Mouse (Mus musculus) forebrain, embryonic 11.5 days (tissue): ENCODE data around the gene Cyp2d22. TPM values are rescaled to one million over a fixed set of nuclear protein-coding genes. Genes with fewer than 3 reads are reported as not detected.

Experiments
- ATAC-seq: fragments of 200-750 bp; cut with Nextera tagmentation; replicated peaks from 2 replicates; pipeline ENCODE4 v1.8.0; 2017; ENCODE audit warnings: moderate TSS enrichment; ENCODE audit not compliant: low FRiP score
- DNase-seq: peaks from one replicate; pipeline ENCODE4 v3.0.0-alpha.2; 2017; ENCODE audit warnings: low spot score
- H3K27ac ChIP-seq: fragments of 300-500 bp; sonication (generic); 2 replicates; pipeline ENCODE4 v1.5.1; 2014; ENCODE audit warnings: low read depth, low read length
- H3K27me3 ChIP-seq: fragments of 300-500 bp; sonication (generic); 2 replicates; pipeline ENCODE4 v1.6.1; 2014; ENCODE audit warnings: mild to moderate bottlenecking, low read length, mixed read lengths; ENCODE audit not compliant: control insufficient read depth, insufficient read depth
- H3K36me3 ChIP-seq: fragments of 300-500 bp; sonication (generic); 2 replicates; pipeline ENCODE4 v1.6.1; 2014; ENCODE audit warnings: mild to moderate bottlenecking, low read length, moderate library complexity, mixed read lengths; ENCODE audit not compliant: control insufficient read depth, insufficient read depth
- H3K4me1 ChIP-seq: fragments of 300-500 bp; sonication (generic); replicated peaks from 2 replicates; pipeline ENCODE4 v1.6.1; 2014; ENCODE audit warnings: low read length, mixed read lengths; ENCODE audit not compliant: control insufficient read depth, insufficient read depth
- H3K4me2 ChIP-seq: fragments of 300-500 bp; sonication (generic); 2 replicates; pipeline ENCODE4 v1.6.1; 2014; ENCODE audit warnings: low read depth, mild to moderate bottlenecking, low read length, moderate library complexity, mixed read lengths; ENCODE audit not compliant: severe bottlenecking
- H3K4me3 ChIP-seq: fragments of 300-500 bp; sonication (generic); 2 replicates; pipeline ENCODE4 v1.5.1; 2014; ENCODE audit warnings: low read depth, low read length
- H3K9ac ChIP-seq: fragments of 300-500 bp; sonication (generic); 2 replicates; pipeline ENCODE4 v1.6.1; 2014; ENCODE audit warnings: low read length
- H3K9me3 ChIP-seq: fragments of 300-500 bp; sonication (generic); 2 replicates; pipeline ENCODE4 v1.6.1; 2016; ENCODE audit warnings: low read length, mixed read lengths; ENCODE audit not compliant: control insufficient read depth
- WGBS: fragments of 180-500 bp; shearing (Covaris S2); extraction: QIAGEN DNeasy Blood & Tissue Kit; methylation state at CpG from one replicate; pipeline ENCODE4 v1.1.7; 2014; 5-methylcytosine and 5-hydroxymethylcytosine counted together
- polyA plus RNA-seq: library from polyadenylated mRNA; unstranded; fragments of >200 nt; fragmentation: Nextera tagmentation; extraction: Ambion mirVana; gene quantifications from 2 replicates; pipeline ENCODE4 v1.2.1, GENCODE M21; 2014

Cyp2d22 gene
- polyA plus RNA-seq, 1 experiment from 2014 or later, result 3.6 TPM

DNA sequence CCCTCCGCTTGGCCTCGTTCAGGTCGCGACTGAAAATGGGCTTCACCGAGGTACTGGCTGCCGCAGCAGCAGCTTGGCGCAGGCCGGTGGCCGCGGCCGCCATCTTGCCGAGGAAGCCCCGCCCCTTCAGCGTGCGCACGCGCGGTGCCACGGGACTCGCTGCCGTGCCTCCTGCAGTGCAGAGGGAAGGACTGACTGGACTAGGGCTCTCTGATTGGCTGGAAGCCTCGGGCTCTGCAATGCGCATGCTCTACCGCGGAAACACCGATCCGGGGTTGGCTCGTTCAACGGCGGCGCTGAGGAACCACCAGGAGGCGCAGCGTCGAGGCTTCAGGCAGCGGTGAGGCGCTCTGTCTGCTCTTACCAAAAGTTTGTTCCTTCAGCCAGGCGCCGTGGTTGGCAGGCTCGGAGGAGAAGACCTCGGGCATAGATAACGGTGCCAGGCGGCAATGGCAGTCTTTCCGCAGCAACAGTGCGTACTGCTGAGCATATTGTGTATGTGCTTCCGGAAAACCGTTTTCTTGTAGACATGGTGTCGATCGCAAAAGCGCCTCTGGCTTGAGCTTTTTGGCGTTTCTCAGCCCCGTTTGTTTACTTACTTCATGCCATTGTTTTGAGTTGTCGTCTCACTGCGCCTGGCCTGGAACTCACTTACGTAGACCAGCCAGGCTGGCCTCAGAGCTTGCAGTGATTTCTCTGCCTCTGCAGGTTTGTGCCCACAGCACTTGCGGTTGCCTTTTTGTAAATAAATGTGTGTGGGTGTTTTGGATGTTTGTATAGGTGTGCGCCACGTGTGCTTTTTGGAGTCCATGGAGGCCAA is 25.7 kb downstream of the Cyp2d22 start, which contains the start of gene Ndufa6:
Gene Ndufa6 (minus strand): TSS at position 197 of the 820 bp plus-strand sequence.
- Histone ChIP-seq H3K27me3 (no peaks in the 10 kb centered on the region), H3K27ac (peak within 1 kb of the TSS; percentile 19; the same call in 1 of the 2 replicates), H3K4me2 (peak within 1 kb of the TSS; percentile 81), H3K9ac (peak within 1 kb of the TSS; percentile 95), H3K9me3 (no peaks in the 10 kb centered on the region), H3K4me3 (peak within 1 kb of the TSS; percentile 94), H3K4me1 (peaks cover 5% of the 10 kb centered on the region; the same call in 1 of the 2 replicates), H3K36me3 (peaks cover 4% of the 10 kb centered on the region; the same call in 1 of the 2 replicates)
- ATAC-seq (peak; percentile 99), DNase-seq (peak; percentile 99)
- 2% methylated on average over 57 of the region's 57 CpGs for WGBS

DNA sequence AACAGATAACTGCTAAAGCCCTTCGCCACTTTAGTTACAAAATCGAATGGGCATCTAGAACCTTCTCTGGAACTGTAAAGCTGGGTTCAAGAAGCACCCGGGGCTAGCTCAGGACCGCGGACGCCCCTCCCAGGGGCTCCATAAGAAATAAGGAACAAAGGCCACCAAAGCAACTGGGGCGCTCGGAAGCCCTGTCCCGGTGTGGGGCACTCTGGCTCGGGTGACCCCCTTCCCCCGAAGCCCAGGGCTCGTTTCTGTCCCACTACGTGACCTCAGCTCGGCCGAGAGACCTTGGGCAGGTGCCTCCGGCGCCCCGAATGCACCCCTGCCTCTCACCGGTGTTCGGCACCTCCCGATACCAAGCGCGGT is 26.3 kb downstream of the Cyp2d22 start:
- DNase-seq, result no peak
- peak overlapping the region; percentile 95 for H3K9ac ChIP-seq
- WGBS, result 0% methylated on average over 23 of the region's 23 CpGs

DNA sequence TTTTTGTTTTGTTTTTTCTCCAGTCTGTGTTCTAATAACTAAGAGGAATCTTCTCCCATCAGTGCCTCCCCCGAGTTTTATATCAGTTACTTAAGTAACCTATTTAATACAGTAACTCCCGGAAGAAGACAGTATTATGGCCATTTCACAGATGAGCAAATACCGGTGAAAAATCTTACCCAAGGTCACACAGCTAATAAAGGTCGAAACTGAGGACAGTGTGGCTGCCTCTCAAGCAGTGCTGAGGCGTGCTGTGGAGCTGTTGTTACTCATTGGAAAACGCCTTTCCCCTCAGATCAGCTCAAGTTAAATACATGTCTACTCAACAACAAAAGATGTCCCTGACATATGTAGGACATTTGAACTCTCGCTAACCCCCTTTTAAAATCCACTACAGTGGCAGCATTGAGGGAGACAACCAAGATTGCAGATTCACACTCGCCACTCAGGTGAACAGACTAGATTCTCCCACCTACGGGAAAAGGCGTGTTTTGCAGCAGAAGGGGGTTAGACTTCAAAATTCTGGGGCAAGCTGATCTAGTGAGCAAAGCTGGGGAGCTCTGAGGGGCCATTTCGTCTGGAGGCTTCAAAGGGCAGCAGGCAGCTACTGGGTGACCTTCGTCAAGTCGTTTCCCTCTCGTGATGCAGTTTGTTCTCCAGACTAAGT is 26.8 kb downstream of the Cyp2d22 start:
- DNase-seq (no peak), ATAC-seq (no peak)
- Histone ChIP-seq H3K4me3 (peak overlapping the region; percentile 94), H3K4me1 (peaks cover 5% of the 10 kb centered on the region; the same call in 1 of the 2 replicates), H3K4me2 (peak overlapping the region; percentile 81), H3K9ac (peak overlapping the region; percentile 95), H3K27ac (no peak overlapping the region), H3K9me3 (no peaks in the 10 kb centered on the region), H3K36me3 (peaks cover 7% of the 10 kb centered on the region; the same call in 1 of the 2 replicates), H3K27me3 (no peaks in the 10 kb centered on the region)
- WGBS, result 36% methylated on average over 14 of the region's 14 CpGs

More for the DNA sequence above, 26.3 kb downstream of the Cyp2d22 start:
- ATAC-seq, result no peak; the same call in 1 of the 2 replicates
- Histone ChIP-seq H3K36me3 (peaks cover 7% of the 10 kb centered on the region; the same call in 1 of the 2 replicates), H3K4me2 (peak overlapping the region; percentile 81), H3K27ac (0 out of 2 replicates have a peak overlapping the region, but pooled peaks have one; percentile 18), H3K27me3 (no peaks in the 10 kb centered on the region), H3K4me1 (peaks cover 5% of the 10 kb centered on the region; the same call in 1 of the 2 replicates), H3K4me3 (peak overlapping the region; percentile 94), H3K9me3 (no peaks in the 10 kb centered on the region)

DNA sequence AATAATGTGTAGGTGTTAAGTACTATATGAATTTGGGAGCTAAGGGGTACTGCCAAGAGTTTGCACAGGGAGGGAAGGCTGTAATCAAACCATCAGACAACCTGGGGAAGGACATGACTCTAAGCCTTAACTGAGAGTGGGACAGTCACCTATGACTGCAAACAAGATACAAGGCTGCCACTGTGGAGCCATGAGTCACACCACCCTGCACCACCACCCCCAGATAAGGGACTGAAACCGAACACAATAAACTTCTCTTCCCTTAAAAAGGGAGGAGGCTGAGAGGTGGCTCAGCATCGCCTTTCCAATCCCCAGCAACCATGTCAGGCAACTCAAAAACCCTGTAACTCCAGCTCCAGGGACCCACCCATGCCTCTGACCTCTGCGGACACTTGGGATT is 28.6 kb downstream of the Cyp2d22 start:
- DNase-seq, result no peak
- H3K27me3 ChIP-seq, result no peaks in the 10 kb centered on the region
- no peak overlapping the region for H3K4me2 ChIP-seq
- H3K4me1 ChIP-seq, result peaks cover 13% of the 10 kb centered on the region
- no peak overlapping the region for H3K4me3 ChIP-seq
- H3K36me3 ChIP-seq, result peaks cover 7% of the 10 kb centered on the region; the same call in 1 of the 2 replicates
- no peak for ATAC-seq
- no peak overlapping the region for H3K9ac ChIP-seq
- H3K9me3 ChIP-seq, result no peaks in the 10 kb centered on the region
- H3K27ac ChIP-seq, result no peak overlapping the region
- WGBS, result 93% methylated on average over 3 of the region's 3 CpGs

DNA sequence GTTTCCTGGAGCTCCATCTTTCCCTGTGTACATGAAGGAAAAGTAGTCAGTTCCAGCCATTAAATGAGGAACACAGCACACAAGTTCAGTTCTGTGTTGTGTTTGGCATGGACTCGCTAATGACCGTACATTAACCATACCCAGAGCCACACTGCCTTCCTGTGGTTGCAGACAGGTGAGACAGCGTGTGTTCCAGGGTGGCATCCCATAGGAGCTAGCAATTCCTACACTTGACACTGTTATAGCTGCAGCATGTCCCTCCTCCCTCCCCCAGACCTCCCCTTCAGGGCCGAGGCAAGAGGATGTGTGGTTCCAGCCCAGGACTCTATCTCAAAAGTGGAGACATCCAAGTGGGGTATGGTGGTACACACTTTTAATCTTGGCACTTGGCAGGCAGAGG is 29.7 kb downstream of the Cyp2d22 start:
- H3K4me1 ChIP-seq, result peaks cover 13% of the 10 kb centered on the region
- no peak overlapping the region for H3K9ac ChIP-seq
- no peaks in the 10 kb centered on the region for H3K27me3 ChIP-seq
- 94% methylated on average over 4 of the region's 4 CpGs for WGBS
- H3K9me3 ChIP-seq, result no peaks in the 10 kb centered on the region
- H3K4me3 ChIP-seq, result no peak overlapping the region
- no peak overlapping the region for H3K27ac ChIP-seq
- no peak for ATAC-seq
- no peak for DNase-seq
- no peak overlapping the region for H3K4me2 ChIP-seq
- H3K36me3 ChIP-seq, result peaks cover 7% of the 10 kb centered on the region; the same call in 1 of the 2 replicates

DNA sequence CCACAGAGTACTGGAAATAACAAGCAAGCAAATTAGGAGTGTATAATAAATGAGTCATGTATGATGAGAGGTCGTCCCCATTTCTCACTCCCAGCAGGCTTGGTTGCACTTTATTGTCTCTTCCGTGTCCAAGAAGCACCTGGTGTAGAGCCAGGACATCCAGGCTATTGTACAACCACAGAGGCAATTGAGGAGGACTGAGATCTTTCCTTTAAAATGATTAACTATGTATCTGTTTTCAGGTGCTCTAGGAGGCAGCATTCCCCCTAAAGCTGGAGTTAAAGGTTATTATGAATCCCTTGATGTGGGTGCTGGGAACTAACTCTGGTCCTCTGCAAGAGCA is 31.1 kb downstream of the Cyp2d22 start:
- DNase-seq (no peak), ATAC-seq (no peak)
- H3K36me3 ChIP-seq, result peaks cover 7% of the 10 kb centered on the region; the same call in 1 of the 2 replicates
- no peak overlapping the region for H3K4me2 ChIP-seq
- H3K4me1 ChIP-seq, result peaks cover 11% of the 10 kb centered on the region
- no peak overlapping the region for H3K4me3 ChIP-seq
- 93% methylated on average over 2 of the region's 2 CpGs for WGBS
- H3K27me3 ChIP-seq, result no peaks in the 10 kb centered on the region
- no peak overlapping the region for H3K27ac ChIP-seq
- no peaks in the 10 kb centered on the region for H3K9me3 ChIP-seq
- H3K9ac ChIP-seq, result no peak overlapping the region

DNA sequence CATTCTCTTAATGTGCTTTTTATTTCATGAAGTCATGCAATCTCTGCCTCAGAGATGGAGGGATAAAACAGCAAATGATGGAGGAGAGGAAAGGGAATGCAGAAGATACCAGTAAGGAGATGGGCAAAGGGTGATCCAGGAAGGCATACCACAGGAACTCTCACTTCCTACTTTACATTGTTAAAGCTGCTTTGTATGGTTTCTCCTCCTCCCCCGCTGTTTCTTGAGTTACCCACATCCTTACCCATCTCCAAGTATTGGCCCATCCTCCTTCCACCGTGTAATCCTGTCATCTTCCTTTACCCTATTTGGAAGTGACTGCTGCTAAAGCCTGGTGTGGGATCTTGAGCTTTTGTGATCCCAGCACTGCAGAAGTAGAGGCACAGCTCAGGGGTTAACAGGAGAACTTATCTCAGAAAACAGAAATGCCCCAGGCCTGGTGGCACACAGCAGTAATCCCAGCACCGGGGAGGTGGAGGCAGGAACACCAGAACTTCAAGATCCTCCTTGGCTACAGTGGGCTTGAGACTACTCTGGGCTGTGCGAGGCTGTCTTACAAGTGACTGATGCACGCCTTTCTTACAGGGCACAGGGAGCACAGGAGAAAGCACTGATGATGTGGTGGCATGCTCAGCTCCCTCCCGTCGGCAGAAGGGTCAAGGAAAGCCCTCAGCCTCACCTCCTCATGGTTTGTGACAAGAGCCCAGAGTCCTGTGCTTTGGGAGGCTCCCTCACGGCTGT is 31.6 kb downstream of the Cyp2d22 start:
- ATAC-seq, result no peak
- peaks cover 7% of the 10 kb centered on the region; the same call in 1 of the 2 replicates for H3K36me3 ChIP-seq
- no peak overlapping the region for H3K4me2 ChIP-seq
- WGBS, result 88% methylated on average over 8 of the region's 8 CpGs
- no peaks in the 10 kb centered on the region for H3K27me3 ChIP-seq
- no peak overlapping the region for H3K27ac ChIP-seq
- DNase-seq, result no peak
- H3K4me3 ChIP-seq, result no peak overlapping the region
- no peaks in the 10 kb centered on the region for H3K9me3 ChIP-seq
- H3K4me1 ChIP-seq, result peaks cover 11% of the 10 kb centered on the region
- H3K9ac ChIP-seq, result no peak overlapping the region

DNA sequence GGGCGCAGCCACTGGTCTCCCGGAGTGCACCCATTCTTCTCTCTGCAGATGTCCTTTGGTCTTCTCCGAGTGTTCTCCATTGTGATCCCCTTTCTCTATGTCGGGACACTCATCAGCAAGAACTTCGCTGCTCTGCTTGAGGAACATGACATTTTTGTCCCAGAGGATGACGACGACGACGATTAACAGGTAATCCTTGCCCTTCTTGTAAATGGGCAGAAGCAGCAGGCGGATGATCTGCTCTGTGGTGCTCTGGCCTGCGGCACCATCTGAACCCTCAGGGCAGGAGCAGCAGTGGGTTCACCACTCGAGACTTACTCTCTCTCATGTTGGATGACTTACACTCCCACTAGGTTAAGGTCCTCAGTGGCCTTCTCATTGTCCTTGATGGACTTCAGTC is 32.2 kb downstream of the Cyp2d22 start:
- H3K27me3 ChIP-seq, result no peaks in the 10 kb centered on the region
- 89% methylated on average over 12 of the region's 12 CpGs for WGBS
- ATAC-seq (no peak), DNase-seq (no peak)
- no peak overlapping the region for H3K9ac ChIP-seq
- no peak overlapping the region for H3K4me2 ChIP-seq
- H3K4me1 ChIP-seq, result peaks cover 8% of the 10 kb centered on the region
- peaks cover 7% of the 10 kb centered on the region; the same call in 1 of the 2 replicates for H3K36me3 ChIP-seq
- H3K27ac ChIP-seq, result no peak overlapping the region
- H3K9me3 ChIP-seq, result no peaks in the 10 kb centered on the region
- no peak overlapping the region for H3K4me3 ChIP-seq
